Mouse (Mus musculus): ENCODE results near the gene Mark1.
A peak's percentile ranks its signal among the peaks of the same experiment; 100 is the strongest.

Mark1 gene

DNA sequence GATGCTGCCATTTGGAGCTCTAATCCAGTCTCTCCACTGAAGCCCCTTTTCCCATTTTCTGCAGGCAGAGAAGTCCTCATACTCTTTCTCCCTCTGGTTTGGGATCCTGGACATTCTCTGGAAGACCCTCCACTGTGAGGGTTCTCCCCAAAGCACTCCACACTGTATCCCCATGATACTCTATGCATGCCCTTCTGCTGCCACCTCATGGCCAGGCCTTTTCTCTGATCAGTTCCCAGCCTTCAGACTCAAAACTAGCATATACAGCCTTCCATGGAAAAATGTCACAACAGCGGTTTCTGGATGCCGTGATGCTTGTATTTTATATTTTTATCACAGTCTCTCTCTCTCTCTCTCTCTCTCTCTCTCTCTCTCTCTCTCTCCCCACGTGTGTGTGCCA is 107.4 kb downstream of the Mark1 start:
- DNase-seq (ENCODE audit: low spot score in 2 of 2): no peak

DNA sequence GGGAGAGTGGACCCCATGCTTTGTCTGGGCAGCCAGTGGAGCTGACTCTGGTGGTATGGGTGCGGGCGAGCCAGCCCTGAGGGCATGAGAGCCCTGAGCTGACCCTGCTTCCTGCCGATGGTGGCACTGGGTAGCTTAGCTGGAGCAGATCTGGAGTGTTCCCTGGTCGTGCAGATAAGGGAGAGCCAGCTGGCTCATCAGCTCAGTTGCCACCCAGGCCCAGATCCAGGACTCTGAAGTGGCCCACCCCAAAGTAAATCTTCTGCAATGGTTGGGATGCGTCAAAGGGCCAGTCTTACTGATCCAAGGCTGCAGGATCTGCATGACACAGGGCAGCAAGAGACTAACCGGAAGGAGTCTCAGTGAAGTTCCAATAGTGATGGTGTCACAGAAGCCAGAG is 109.9 kb downstream of the Mark1 start:
- peak; percentile 46 to 51 for DNase-seq (ENCODE audit: low spot score in 2 of 2)

DNA sequence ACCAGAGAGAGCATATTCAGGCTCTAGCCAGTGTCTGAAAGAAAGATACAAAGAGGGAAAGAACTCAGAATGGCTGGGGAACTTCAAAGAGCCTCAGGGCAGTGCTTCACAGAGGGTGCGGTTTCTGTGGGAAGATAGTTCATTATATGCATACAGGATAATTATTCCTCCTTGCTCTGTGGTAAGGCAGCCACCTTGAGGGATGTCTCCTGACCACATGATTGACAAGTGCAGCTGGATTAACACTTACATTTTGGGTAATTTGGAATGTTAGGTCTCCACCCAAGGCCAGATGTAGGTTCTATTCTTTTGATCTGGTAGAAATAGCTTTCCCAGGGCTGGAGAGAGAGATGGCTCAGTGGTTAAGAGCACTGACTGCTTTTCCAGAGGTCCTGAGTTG is 113.2 kb downstream of the Mark1 start:
- no peak for DNase-seq (ENCODE audit: low spot score in 2 of 2)

DNA sequence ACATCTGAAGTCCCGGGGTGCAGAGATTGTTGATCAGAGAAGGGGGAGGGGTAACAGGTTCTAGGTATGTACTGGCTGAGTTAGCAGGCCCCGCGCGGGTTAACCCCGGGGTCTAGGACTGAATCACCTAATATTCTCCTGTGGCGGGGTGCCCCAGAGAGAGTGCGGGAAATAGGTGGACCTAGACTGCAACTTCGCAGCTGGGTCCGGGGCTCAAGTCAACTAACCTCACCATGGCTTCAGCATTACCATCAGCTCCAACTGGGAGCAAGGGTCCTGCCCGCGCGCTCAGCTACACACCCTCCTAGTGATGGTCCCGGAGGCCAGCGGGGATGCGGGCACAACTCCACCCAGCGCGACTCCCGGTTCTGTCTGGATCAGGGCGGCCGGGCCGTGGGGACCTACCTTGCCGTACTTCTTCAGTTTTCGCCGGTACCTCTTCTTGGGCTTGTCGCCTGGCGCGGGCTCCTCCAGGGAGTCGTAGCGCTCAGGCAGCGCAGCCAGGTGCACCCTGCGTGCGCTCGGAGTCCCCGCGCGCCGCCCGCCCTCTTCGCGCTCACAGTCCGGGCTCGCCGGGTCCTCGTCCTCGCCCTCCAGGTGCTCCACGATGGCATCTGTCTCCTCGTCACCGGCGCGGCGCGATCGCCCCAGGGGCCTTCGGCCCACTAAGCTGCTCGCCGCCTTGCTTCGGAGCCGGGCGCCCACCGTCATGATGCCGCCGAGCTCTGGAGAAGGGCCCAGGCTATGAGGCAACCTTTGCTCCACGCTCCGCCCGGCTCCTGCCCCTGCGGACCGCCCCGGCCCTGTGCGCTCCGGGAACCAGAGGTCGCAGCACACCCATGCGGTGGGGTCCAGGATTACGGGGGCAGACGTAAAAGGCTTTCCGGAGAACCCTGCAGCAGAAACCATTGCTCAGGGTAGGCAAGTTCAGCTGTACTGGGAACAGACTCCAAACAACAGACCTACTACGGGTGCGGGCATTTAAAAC is 116.8 kb downstream of the Mark1 start, which contains the start of gene C130074G19Rik:
Gene C130074G19Rik, minus strand, starts transcription at position 938 of the 988 bp plus-strand sequence.
- peak; percentile 73 to 75 for DNase-seq (ENCODE audit: low spot score in 2 of 2)

DNA sequence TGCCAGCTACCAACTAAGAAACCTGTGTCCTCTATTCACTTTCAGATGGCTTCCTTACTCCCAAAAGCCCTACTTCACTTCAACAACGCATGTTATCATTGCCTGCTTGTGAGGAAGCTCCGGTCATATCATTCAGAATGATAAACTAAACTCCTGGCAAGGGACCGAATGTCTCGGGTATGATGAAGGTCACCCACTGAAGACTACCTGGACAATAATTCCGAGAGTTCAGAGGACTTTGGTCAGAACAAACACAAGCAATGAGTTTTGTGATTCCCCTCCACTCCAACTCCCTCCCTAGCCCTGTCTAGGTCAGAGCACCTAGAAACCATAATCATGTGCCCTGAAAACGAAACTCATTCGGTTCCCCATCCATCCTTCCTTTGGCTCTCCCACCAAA is 117.5 kb downstream of the Mark1 start:
- no peak for DNase-seq (ENCODE audit: low spot score in 2 of 2)

DNA sequence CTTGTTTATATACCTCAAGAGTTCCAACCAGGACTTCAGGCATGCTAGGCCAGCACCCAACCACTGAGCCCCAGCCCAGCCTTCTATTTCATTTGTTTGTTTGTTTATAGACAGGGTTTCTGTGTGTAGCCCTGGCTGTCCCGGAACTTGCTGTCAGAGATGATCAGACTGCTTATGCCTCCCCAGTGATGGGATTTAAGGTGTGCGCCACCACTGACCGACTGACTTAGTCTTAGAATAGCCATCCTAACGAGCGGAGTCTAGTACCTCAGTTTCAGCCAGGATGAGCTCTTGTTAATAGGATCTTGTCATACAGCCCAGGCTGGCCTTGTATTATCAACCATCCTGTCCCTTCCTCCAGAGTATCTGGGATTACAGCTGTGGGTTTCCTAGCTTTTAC is 118.2 kb downstream of the Mark1 start:
- no peak for DNase-seq (ENCODE audit: low spot score in 2 of 2)

DNA sequence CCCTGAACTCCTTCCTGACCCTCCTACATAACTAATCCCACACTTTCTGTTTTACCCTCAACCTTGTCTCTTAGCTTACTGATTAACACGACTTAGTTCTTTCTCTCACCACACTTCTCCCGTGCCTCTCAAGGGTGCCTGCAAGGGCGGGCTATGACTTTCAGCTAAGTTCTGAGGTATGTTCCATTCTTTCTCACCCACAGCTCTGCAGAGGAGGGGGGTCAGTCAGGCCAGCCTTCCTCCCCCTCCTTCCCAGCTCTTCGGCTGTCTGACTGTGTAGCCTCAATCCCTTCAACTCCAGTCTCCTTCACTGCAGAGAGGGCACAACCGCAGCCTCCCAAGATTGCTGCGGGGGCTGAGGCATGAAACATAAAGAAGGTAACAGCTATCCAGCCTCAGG is 120.5 kb downstream of the Mark1 start:
- no peak for DNase-seq (ENCODE audit: low spot score in 2 of 2)

DNA sequence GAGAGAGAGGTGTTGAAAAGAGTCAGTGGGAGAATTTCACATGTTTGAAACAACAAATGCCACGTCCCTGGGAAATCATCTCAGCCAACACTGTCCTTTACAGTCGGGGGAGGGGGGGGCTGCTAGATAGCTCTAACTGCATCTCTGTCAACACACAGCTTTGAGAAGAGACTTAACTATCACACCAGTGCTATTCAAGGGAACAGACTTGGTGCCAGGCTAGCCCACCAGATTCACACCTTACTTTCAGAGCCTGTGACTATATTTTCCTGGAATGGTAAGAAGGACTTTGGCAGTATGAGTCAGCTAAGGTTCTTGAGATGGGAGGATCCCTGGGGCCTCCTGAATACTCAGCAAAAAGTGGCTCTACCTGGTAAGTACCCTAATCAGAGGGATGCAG is 122.1 kb downstream of the Mark1 start:
- no peak for DNase-seq (ENCODE audit: low spot score in 2 of 2)

DNA sequence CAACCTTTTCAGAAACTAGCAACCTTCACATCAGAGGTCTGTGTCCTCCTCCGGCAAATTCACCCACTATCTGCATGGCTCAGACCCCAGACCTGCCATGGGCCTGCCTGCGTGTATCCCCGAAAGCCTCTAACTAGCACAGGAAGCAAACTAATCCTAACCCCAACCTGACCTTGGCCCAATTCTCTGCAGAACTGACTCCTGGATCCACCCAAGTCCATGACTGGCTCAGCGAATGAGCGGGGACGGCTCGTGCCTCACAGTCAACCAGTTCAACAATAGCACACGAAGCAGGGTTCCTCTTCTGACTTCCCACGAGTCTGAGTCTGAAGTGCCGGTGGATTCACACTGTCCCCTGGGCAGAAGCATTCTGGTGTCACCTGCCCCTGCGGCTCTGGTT is 125.5 kb downstream of the Mark1 start:
- DNase-seq (ENCODE audit: low spot score in 2 of 2): no peak

DNA sequence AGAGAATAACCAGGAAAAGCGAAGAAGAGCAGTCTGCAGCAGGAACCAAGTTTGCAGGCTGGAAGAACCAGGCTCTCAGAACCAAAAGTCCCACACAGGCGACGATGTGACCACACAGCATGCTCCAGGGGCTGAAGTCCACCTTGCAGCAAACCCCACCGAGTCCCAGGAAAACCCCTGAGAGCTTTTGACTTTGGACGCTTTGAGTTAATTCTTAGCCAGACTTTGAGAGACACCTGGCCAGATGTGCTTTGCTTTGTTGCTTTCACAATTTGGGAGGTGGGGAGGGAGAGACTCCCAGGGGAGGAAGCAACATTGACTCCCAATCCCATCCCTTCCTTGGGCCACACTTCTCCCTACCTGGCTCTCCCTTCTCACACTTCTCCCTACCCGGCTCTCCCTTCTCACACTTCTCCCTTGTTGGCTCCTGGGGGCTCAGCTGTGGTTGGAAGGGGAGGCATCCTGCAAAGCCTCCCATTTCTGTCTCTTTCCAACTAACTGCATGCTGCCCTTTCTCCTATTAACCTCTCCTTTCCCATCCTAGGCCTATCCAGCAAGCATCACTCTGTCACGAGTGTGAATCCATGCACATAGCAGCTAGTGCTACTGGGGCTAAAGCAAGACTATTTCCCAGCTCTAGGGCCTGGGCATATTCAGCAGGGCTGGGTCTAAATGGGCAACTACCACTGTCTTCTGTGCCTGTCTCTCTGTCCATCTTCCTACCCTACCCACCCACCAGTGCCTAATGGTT is 127.1 kb downstream of the Mark1 start:
- DNase-seq (ENCODE audit: low spot score in 2 of 2): no peak

DNA sequence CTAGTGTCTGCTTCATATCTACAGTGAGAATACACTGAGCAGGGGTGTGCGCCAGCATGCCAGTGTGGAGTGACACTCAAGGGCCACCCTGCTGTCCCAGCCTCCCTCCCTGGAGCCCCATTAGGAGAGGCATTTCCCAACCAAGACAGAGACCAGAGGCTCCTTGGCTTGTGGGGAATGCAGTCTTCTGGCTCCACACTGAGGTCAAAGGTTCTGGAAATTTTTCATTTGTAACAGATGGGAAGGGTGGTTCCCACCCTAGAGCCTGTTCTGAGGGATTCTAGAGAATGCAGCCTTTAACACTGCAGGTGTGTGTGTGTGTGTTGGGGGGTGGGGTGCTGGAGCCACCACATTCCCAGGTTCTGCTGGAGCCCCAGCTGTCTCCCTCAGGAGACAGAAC is 127.9 kb downstream of the Mark1 start:
- peak in 1 of 2 experiments; percentile 24 for DNase-seq (ENCODE audit: low spot score in 2 of 2)

DNA sequence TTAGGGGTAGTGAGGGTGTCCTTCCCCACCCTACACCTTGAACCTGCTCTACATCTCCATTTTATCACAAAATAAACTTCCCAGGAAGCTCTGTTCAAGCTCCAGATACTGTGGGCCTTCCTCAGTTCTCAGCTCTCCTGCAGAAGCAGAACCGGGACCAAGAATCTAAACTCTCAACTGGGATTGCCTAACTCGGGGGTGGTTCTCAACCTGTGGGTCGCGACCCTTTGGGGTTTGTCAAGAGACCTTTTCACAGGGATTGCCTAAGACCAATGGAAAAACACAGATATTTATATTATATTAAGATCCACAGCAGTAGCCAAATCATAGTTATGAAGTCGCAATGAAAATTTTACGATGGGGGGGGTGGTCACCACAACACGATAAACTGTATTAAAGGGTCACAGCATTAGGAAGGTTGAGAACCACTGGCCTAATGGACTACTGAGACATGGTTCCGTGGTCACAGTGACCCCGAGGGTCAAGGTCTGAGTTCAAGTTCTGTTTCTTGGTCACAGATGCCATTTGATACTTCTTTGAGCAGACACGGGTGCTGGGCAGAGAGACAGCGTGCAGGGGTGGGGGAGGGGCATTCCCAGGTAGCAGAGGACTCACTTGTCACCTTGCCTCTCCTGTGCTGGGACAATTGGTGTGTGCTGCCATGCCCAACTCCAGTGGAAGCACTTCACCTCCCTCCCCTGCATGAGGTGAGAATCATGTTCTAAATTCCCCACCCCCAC is 128.6 kb downstream of the Mark1 start:
- DNase-seq (ENCODE audit: low spot score in 2 of 2): no peak

DNA sequence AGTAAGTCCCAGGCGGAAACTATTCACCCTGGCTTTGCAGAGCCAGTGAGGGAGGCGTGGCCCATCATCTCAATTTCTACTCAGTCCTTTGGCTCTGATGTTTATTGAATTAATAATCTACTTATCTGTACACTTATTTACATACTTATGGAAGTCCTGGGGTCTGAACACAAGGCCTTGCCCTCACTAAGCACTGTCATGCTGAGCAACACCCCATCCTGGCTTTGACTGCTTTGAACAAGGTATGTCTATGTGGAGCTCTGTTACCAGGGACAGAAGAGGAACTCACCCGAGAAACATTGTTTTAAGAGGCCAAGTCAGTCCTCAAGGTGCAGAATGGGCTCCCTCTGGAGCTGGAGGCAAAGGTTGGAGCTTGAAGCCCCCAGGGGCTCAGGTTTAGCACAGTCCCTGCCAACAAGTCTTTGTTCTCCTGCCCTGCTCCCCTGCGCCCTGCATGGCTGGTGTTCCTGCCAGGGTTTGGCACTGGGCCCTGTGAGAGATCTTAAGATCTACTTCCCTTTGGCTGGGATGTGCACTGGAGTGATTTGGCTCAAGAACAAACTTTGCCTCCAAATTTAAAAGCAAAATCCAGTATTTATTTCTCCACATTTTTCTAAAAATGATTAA is 129.3 kb downstream of the Mark1 start:
- peak in 1 of 2 experiments; percentile 27 for DNase-seq (ENCODE audit: low spot score in 2 of 2)

DNA sequence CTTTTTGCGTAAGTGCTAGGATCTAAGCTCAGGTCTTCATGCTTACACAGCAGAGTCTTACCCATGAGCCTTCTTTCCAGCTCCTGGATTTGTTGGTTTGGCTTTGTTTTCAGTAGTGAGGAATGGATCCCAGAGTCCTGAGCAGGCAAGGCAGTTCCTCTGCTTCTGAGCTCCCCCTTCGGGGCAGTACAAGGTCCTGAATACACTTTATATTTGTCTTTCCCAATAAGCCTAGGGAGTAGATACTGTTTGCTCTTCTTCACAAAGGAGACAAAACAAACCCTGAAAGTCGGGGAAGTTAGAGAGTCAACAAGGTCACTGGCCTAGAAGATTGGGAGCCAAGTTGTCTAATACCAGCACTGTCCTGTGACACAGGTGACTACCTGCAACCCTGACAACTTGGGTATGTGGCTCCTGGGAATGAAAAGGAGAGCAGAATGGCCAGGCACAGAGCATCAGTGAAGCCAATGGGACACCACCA is 131.7 kb downstream of the Mark1 start:
- DNase-seq (ENCODE audit: low spot score in 2 of 2): no peak

DNA sequence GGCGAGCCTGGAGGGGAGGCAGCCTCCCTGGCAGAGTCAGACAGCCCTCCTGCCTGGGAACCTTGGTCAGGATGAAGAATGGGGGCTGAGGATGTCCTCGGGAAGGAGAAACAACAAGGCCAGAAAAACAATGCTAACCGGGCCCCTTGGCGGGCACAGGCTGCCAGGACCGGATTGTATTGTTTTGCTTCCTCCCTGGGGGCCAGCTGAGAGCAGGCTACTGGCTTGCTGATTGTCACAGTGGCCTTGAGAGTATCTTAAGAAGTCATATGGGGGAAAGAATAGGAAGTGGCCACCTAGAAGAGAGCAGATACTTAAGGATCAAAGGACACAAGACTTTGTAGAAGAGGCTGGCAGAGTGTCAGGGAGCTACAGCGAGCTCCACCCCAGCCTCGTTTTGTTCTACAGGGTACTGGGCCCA is 135.0 kb downstream of the Mark1 start:
- DNase-seq (ENCODE audit: low spot score in 2 of 2): peak; percentile 69 to 87

DNA sequence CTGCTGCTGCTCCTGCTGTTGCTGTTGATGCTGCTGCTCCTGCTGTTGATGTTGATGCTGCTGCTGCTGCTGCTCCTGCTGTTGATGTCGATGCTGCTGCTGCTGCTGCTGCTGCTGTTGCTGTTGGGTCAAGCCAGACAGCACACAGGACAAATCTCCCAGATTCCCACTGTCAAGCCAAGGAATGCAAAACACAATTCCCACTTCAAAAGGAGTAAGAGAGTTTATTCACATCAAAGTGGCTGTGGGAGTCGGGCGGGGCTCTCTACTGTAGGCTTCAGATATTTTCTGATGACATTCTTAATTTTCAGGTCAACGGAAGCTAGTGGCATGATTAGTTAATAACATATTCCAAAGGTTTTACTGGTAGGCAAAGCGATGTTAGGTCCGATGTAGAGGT is 136.7 kb downstream of the Mark1 start:
- DNase-seq (ENCODE audit: low spot score in 2 of 2): no peak

DNA sequence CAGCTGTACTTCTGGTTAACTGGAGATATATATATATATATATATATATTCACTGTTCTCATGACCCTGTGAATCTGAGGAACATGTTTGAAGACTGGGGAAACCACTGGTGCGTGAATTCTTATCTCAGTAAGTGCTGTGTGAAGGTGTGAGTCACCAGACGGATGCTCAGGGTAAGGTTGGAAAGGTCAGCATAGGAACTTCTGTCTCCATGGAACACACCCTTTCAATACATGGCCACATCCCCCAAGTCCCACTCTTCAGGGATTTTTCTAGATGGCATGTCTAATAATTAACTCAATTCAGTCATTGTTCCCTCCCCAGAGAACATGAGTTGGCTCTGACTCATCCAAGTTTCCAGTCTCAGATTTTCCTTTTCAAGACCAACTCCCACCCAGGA is 137.8 kb downstream of the Mark1 start:
- no peak for DNase-seq (ENCODE audit: low spot score in 2 of 2)

DNA sequence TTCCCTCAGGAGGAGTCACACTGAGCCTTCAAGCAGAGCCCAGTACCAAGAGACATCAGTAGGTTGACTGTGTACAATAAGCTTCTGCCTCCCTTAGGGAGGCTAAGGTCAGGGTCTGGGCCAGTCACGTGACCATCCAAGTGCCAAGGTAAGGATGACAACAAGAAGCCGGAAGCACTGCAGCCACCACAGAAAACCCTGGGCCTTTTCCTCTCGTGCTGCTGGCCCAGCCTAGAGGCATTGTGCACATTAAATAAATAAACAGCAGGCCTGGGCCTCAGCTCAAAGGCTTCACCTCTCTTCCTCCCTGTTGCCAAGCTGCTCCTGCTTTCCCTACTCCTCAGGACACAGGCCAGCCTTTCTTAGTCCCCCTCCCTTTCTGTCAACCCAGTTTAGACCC is 139.1 kb downstream of the Mark1 start:
- peak; percentile 32 to 58 for DNase-seq (ENCODE audit: low spot score in 2 of 2)

DNA sequence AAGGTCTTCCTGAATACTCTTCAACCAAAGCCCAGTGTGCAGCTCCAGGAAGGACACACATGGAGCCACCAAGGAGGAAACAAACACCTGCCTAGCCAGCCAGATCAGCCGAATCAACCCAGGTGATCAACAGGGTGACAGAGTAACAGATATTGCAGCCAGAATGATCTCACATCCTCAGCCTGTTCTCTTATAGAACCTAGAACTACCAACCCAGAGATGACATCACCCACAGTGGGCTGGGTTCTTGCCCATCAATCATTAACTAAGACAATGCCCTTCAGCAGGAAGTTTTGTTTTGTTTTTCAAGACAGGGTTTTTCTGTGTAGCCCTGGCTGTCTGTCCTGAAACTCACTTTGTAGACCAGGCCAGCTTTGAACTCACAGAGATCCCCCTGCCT is 141.1 kb downstream of the Mark1 start:
- DNase-seq (ENCODE audit: low spot score in 2 of 2): no peak

DNA sequence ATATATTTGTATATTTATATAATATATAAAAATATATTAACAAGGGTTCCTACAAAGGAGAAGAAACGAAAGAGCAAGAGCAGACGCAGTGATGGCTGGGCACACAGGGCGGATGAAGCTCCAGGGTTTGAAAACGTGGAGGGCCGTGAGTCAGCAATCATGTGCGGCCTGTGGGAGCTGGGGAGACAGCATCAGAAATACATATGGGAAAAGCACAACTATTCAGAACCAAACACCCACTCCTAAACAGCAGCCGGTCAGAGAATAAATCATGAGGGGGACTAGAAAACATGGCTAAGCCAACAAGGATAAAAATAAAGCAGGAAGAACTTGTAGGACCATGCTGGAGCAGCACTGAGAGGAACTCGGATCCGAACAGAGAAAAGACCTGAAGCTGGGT is 142.2 kb downstream of the Mark1 start:
- no peak for DNase-seq (ENCODE audit: low spot score in 2 of 2)

DNA sequence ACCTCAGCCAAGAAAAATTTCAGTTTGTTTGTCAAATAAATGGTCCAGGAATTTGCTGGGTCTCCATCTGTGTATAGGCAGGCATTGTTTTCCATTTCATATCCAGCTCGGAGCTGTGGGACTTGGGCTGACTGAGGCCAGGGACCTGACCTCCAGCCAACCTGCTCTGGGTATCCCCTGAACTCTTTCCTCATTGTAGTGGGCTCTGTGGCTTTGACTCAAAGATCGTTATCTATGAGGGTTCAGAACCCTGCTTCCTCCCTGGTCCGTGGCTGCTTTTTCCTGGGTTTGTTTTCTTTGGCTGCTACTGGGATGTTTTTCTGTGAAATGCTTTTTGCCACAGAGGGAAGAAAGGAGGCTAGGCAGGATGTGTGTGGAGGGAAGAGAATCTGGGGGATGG is 145.4 kb downstream of the Mark1 start:
- DNase-seq (ENCODE audit: low spot score in 2 of 2): peak; percentile 25 to 57

Measured in heart, adult 9 months (tissue).